Mouse (Mus musculus) midbrain, embryonic 12.5 days (tissue): ENCODE data around the gene Celf1. TPM values are rescaled to one million over a fixed set of nuclear protein-coding genes. Genes with fewer than 3 reads are reported as not detected.
"Not testable (repeated sequence)": the region's sequence is repeated elsewhere in the genome, so short reads cannot be mapped to it uniquely, and the experiment has no call there.

Experiments
- ATAC-seq: fragments of 200-750 bp; cut with Nextera tagmentation; 2 replicates; pipeline ENCODE4 v1.8.0; 2017; ENCODE audit warnings: low read depth, moderate TSS enrichment, moderate library complexity; ENCODE audit not compliant: low FRiP score
- H3K27ac ChIP-seq: fragments of 300-500 bp; sonication (generic); replicated peaks from 2 replicates; pipeline ENCODE4 v1.5.1; 2016; ENCODE audit warnings: mild to moderate bottlenecking
- H3K27me3 ChIP-seq: fragments of 300-500 bp; sonication (generic); 2 replicates; pipeline ENCODE4 v1.6.1; 2016; ENCODE audit warnings: mild to moderate bottlenecking
- H3K36me3 ChIP-seq: fragments of 300-500 bp; sonication (generic); 2 replicates; pipeline ENCODE4 v1.6.1; 2016
- H3K4me1 ChIP-seq: fragments of 300-500 bp; sonication (generic); 2 replicates; pipeline ENCODE4 v1.6.1; 2016
- H3K4me2 ChIP-seq: fragments of 300-500 bp; sonication (generic); replicated peaks from 2 replicates; pipeline ENCODE4 v1.6.1; 2016; ENCODE audit warnings: mild to moderate bottlenecking, moderate library complexity
- H3K4me3 ChIP-seq: fragments of 300-500 bp; sonication (generic); 2 replicates; pipeline ENCODE4 v1.5.1; 2016; ENCODE audit warnings: mild to moderate bottlenecking
- H3K9ac ChIP-seq: fragments of 300-500 bp; sonication (generic); replicated peaks from 2 replicates; pipeline ENCODE4 v1.6.1; 2016; ENCODE audit warnings: mild to moderate bottlenecking, moderate library complexity
- H3K9me3 ChIP-seq: fragments of 300-500 bp; sonication (generic); 2 replicates; pipeline ENCODE4 v1.6.1; 2016; ENCODE audit warnings: mild to moderate bottlenecking
- WGBS: fragments of 180-500 bp; shearing (Covaris S2); methylation state at CpG from one replicate; pipeline ENCODE4 v1.1.7; 2016; 5-methylcytosine and 5-hydroxymethylcytosine counted together
- polyA plus RNA-seq: library from polyadenylated mRNA; unstranded; fragments of >200 nt; fragmentation: Nextera tagmentation; extraction: Ambion mirVana; gene quantifications from 2 replicates; pipeline ENCODE4 v1.2.1, GENCODE M21; 2016

Celf1 gene
- polyA plus RNA-seq, 1 experiment from 2014 or later, result 167 TPM

DNA sequence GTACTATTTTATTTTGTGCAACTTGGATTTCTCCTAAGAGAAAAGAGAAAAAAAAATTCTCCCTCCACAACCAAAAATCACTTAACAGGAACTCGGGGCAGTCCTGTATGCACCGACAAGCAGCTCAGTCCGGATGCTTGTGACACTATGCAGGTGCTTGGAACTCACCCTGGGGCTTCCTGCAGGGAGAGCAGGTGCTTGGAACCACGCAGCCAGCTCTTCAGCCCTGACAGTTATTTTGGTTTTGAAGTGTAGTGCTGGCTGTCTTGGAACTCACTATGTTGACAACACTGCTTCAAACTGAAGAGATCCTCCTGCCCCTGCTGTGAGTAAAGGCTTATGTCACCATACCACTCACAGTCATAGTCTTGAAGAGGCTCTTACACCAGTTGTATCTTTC is 37.1 kb downstream of the Celf1 start:
- WGBS, result 86% methylated on average over 4 of the region's 4 CpGs
- ATAC-seq, result no peak

GRCm38 (mm10) chr2:90986055-90986454 is 45.9 kb downstream of the Celf1 start:
- Histone ChIP-seq H3K9me3 (no peaks in the 10 kb centered on the region), H3K4me2 (no peak overlapping the region), H3K4me3 (no peak overlapping the region), H3K9ac (no peak overlapping the region), H3K27ac (no peak overlapping the region), H3K27me3 (no peaks in the 10 kb centered on the region), H3K36me3 (no peaks in the 10 kb centered on the region), H3K4me1 (peaks cover 5% of the 10 kb centered on the region; the same call in 1 of the 2 replicates)
- ATAC-seq, result no peak
- 91% methylated on average over 3 of the region's 3 CpGs for WGBS

More for the DNA sequence above, 37.1 kb downstream of the Celf1 start:
- no peak overlapping the region for H3K9ac ChIP-seq
- H3K27ac ChIP-seq, result no peak overlapping the region
- H3K9me3 ChIP-seq, result no peaks in the 10 kb centered on the region
- no peak overlapping the region for H3K4me3 ChIP-seq
- H3K36me3 ChIP-seq, result peaks cover 5% of the 10 kb centered on the region; the same call in 1 of the 2 replicates
- no peaks in the 10 kb centered on the region for H3K4me1 ChIP-seq
- no peaks in the 10 kb centered on the region for H3K27me3 ChIP-seq
- H3K4me2 ChIP-seq, result no peak overlapping the region

- no peak for ATAC-seq
- Histone ChIP-seq H3K4me2 (no peak overlapping the region), H3K9me3 (no peaks in the 10 kb centered on the region), H3K36me3 (peaks cover 84% of the 10 kb centered on the region), H3K4me3 (no peak overlapping the region), H3K9ac (no peak overlapping the region), H3K27ac (no peak overlapping the region), H3K27me3 (no peaks in the 10 kb centered on the region), H3K4me1 (no peaks in the 10 kb centered on the region)
- over 99% methylated on average over 8 of the region's 8 CpGs for WGBS
Measured at GRCm38 (mm10) chr2:91008536-91008935, 68.4 kb downstream of the Celf1 start.

GRCm38 (mm10) chr2:91013881-91014280 is 73.7 kb downstream of the Celf1 start:
- no peak overlapping the region for H3K4me3 ChIP-seq
- no peaks in the 10 kb centered on the region for H3K9me3 ChIP-seq
- no peak for ATAC-seq
- H3K4me2 ChIP-seq, result no peak overlapping the region
- H3K27ac ChIP-seq, result no peak overlapping the region
- H3K27me3 ChIP-seq, result no peaks in the 10 kb centered on the region
- no peaks in the 10 kb centered on the region for H3K4me1 ChIP-seq
- H3K36me3 ChIP-seq, result peaks cover 78% of the 10 kb centered on the region
- no peak overlapping the region for H3K9ac ChIP-seq
- 90% methylated on average over 2 of the region's 2 CpGs for WGBS

DNA sequence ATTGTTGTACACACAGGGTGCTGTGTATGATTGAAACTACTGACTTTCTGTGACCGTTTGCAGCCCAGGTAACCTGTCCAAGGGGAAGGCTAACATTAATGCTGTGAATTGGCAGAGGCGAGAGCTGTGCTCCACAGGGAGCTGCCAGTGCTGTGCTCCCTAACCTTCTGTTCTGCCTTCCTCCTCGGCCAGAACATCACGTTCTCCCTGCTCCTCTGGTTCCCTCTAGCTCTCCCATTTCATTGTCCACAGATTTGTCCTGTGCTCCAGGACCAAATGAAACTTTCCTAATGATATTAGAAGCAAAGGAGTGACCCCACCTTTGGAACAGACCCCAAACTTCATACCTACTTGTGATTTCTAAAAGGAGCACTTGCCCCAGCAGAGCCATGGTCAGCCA is 75.2 kb downstream of the Celf1 start:
- Histone ChIP-seq H3K9ac (no peak overlapping the region), H3K4me3 (no peak overlapping the region), H3K36me3 (peaks cover 73% of the 10 kb centered on the region), H3K4me2 (no peak overlapping the region), H3K27me3 (no peaks in the 10 kb centered on the region), H3K27ac (no peak overlapping the region), H3K4me1 (no peaks in the 10 kb centered on the region), H3K9me3 (no peaks in the 10 kb centered on the region)
- WGBS, result 84% methylated on average over 4 of the region's 4 CpGs
- ATAC-seq, result no peak

DNA sequence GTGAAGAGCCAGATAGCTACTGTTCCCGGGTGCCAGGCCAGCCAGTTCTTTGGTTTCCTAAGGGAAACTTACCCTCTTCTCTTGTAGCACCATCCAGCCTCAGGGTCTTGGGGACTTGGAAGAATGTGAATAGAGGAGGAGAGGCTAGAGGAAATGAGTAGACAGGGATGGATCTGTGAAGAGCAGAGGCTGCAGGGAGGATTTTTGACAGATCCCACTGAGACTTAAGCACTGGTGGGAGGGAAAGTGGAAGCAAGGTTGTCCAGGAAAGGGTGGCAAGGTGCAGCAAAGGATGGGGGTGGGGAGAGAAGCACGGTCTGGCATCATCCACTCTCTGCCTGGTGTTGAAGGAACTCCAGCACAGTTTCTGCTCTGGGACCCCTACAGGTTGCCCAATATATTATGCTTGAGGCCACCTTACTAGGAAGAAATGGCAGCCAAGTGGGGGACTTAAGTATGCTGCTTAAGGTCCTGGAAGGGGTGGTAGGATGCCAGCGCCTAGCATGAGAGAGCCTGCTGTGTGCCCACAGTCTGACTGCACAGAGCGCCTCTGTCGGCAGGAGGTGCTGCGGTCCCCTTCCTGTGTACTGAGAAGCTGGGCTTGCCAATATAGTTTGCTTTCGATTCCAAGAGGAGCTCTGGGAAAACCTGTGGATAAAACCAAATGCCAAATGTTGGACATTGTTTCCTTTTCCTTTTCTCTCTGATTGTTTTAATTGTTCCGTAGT is 78.0 kb downstream of the Celf1 start:
- peaks cover 54% of the 10 kb centered on the region for H3K36me3 ChIP-seq
- 90% methylated on average over 8 of the region's 8 CpGs for WGBS
- ATAC-seq, result no peak

GRCm38 (mm10) chr2:91019911-91020310 is 79.7 kb downstream of the Celf1 start:
- no peak overlapping the region for H3K4me2 ChIP-seq
- no peak overlapping the region for H3K4me3 ChIP-seq
- H3K27me3 ChIP-seq, result no peaks in the 10 kb centered on the region
- H3K9ac ChIP-seq, result no peak overlapping the region
- 95% methylated on average over 3 of the region's 3 CpGs for WGBS
- no peak overlapping the region for H3K27ac ChIP-seq
- no peaks in the 10 kb centered on the region for H3K4me1 ChIP-seq
- no peak for ATAC-seq
- H3K9me3 ChIP-seq, result no peaks in the 10 kb centered on the region
- peaks cover 37% of the 10 kb centered on the region for H3K36me3 ChIP-seq

More for the DNA sequence above, 78.0 kb downstream of the Celf1 start:
- Histone ChIP-seq H3K4me1 (no peaks in the 10 kb centered on the region), H3K9me3 (no peaks in the 10 kb centered on the region), H3K27ac (no peak overlapping the region), H3K27me3 (no peaks in the 10 kb centered on the region), H3K4me3 (no peak overlapping the region), H3K4me2 (no peak overlapping the region), H3K9ac (no peak overlapping the region)

- not testable (repeated sequence) for H3K27ac ChIP-seq, H3K4me2 ChIP-seq, H3K27me3 ChIP-seq, H3K9me3 ChIP-seq, H3K9ac ChIP-seq, H3K4me1 ChIP-seq, H3K4me3 ChIP-seq, ATAC-seq
- 97% methylated on average over 7 of the region's 7 CpGs for WGBS
- H3K36me3 ChIP-seq, result peaks cover 18% of the 10 kb centered on the region
Measured at GRCm38 (mm10) chr2:91022266-91022665, 82.1 kb downstream of the Celf1 start.

DNA sequence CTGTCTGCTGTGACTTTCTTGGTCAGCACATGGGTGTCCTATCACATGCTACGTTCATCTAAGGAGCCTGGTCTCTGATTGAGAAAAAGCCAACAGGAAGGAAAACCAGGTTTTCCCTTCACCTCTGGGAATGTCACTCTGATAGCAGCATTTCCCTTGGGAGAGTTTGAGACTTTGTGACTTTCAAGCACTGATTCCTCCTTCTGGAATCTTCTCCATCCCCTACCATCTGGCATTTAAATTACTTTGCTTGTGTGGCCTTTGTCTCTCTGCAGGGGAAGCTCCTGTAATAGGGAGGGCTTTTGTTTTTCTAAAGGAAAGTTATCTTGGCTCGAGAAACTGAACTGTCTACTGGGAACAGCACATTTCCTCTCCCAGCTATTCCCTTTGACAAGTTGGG is 82.9 kb downstream of the Celf1 start:
- no peak overlapping the region for H3K4me2 ChIP-seq
- no peak overlapping the region for H3K9ac ChIP-seq
- no peaks in the 10 kb centered on the region for H3K4me1 ChIP-seq
- no peak overlapping the region for H3K4me3 ChIP-seq
- no peak overlapping the region for H3K27ac ChIP-seq
- H3K27me3 ChIP-seq, result no peaks in the 10 kb centered on the region
- 75% methylated on average over 2 of the region's 2 CpGs for WGBS
- no peaks in the 10 kb centered on the region for H3K9me3 ChIP-seq
- no peak for ATAC-seq
- H3K36me3 ChIP-seq, result peaks cover 15% of the 10 kb centered on the region

- WGBS, result 100% methylated on average over 1 of the region's 1 CpGs
- no peak overlapping the region for H3K9ac ChIP-seq
- H3K4me3 ChIP-seq, result no peak overlapping the region
- no peak overlapping the region for H3K27ac ChIP-seq
- no peaks in the 10 kb centered on the region for H3K9me3 ChIP-seq
- H3K4me2 ChIP-seq, result no peak overlapping the region
- no peaks in the 10 kb centered on the region for H3K4me1 ChIP-seq
- H3K27me3 ChIP-seq, result no peaks in the 10 kb centered on the region
- H3K36me3 ChIP-seq, result peaks cover 15% of the 10 kb centered on the region
- no peak for ATAC-seq
Measured at GRCm38 (mm10) chr2:91023956-91024355, 83.8 kb downstream of the Celf1 start.

- 89% methylated on average over 1 of the region's 1 CpGs for WGBS
- no peak overlapping the region for H3K9ac ChIP-seq
- peaks cover 7% of the 10 kb centered on the region for H3K36me3 ChIP-seq
- ATAC-seq, result no peak
- H3K9me3 ChIP-seq, result no peaks in the 10 kb centered on the region
- H3K27me3 ChIP-seq, result no peaks in the 10 kb centered on the region
- no peak overlapping the region for H3K27ac ChIP-seq
- no peak overlapping the region for H3K4me3 ChIP-seq
- no peaks in the 10 kb centered on the region for H3K4me1 ChIP-seq
- no peak overlapping the region for H3K4me2 ChIP-seq
Measured at GRCm38 (mm10) chr2:91025081-91025516, 84.9 kb downstream of the Celf1 start.

- Histone ChIP-seq H3K4me3 (no peak overlapping the region), H3K4me2 (no peak overlapping the region), H3K36me3 (no peaks in the 10 kb centered on the region), H3K27ac (no peak overlapping the region), H3K9me3 (no peaks in the 10 kb centered on the region), H3K27me3 (no peaks in the 10 kb centered on the region), H3K4me1 (no peaks in the 10 kb centered on the region), H3K9ac (no peak overlapping the region)
- ATAC-seq, result no peak
- 75% methylated on average over 1 of the region's 1 CpGs for WGBS
Measured at GRCm38 (mm10) chr2:91026491-91026890, 86.3 kb downstream of the Celf1 start.
